Mouse (Mus musculus): ENCODE measurements around the gene Trio. TPM values are rescaled to one million over a fixed set of nuclear protein-coding genes. Genes with fewer than 3 reads are reported as not detected.

The Trio gene
- polyA plus RNA-seq, 1 experiment from 2014 or later, result 16.2 TPM

GRCm38 (mm10) chr15:27991066-27991701 lies 34.5 kb downstream of the Trio start:
- no peak overlapping the region for H3K27ac ChIP-seq
- ATAC-seq (replicated peaks; ENCODE audit: insufficient number of reproducible peaks, insufficient read depth, low FRiP score, low read depth), result no peak
- 65% methylated on average over 17 of the region's 17 CpGs for WGBS
- no peak overlapping the region for H3K4me3 ChIP-seq
- no peaks in the 10 kb centered on the region for H3K36me3 ChIP-seq
- no peak overlapping the region for H3K4me2 ChIP-seq
- H3K27me3 ChIP-seq, result no peaks in the 10 kb centered on the region
- H3K9me3 ChIP-seq (replicated peaks), result no peaks in the 10 kb centered on the region
- H3K4me1 ChIP-seq (replicated peaks), result peaks cover 76% of the 10 kb centered on the region
- H3K9ac ChIP-seq, result no peak overlapping the region

DNA sequence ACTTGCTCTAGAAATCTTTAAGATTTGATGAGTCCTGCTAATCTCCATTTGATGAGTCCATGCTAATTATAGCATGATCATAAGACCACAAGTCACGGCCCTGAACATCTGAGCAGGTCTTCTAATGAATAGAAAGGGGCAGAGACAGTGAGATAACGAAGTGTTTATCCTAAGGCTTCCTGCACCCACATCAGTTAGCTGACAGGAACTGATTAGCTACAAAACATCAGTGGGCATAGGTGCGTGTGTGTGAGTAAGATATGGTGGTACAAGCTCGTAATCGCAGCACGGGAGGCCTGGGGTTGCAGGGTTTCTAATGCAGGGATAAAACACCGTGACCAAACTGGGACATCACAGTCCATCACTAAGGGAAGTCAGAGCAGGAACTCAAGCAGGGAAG lies 37.7 kb downstream of the Trio start:
- 52% methylated on average over 7 of the region's 7 CpGs for WGBS
- Histone ChIP-seq H3K27ac (no peak overlapping the region), H3K9ac (no peak overlapping the region), H3K27me3 (no peaks in the 10 kb centered on the region), H3K4me1 (replicated peaks) (peaks cover 53% of the 10 kb centered on the region), H3K9me3 (replicated peaks) (no peaks in the 10 kb centered on the region), H3K4me2 (no peak overlapping the region), H3K36me3 (no peaks in the 10 kb centered on the region), H3K4me3 (no peak overlapping the region)
- ATAC-seq (replicated peaks; ENCODE audit: insufficient number of reproducible peaks, insufficient read depth, low FRiP score, low read depth), result no peak

- Histone ChIP-seq H3K9me3 (replicated peaks) (no peaks in the 10 kb centered on the region), H3K27ac (no peak overlapping the region), H3K4me3 (no peak overlapping the region), H3K27me3 (no peaks in the 10 kb centered on the region), H3K9ac (no peak overlapping the region), H3K4me1 (replicated peaks) (peaks cover 50% of the 10 kb centered on the region), H3K36me3 (no peaks in the 10 kb centered on the region), H3K4me2 (no peak overlapping the region)
- no peak for ATAC-seq (replicated peaks; ENCODE audit: insufficient number of reproducible peaks, insufficient read depth, low FRiP score, low read depth)
- WGBS, result 80% methylated on average over 2 of the region's 2 CpGs
Observed at GRCm38 (mm10) chr15:27984881-27985280, 40.8 kb downstream of the Trio start.

- no peak overlapping the region for H3K4me3 ChIP-seq
- H3K36me3 ChIP-seq, result no peaks in the 10 kb centered on the region
- ATAC-seq (replicated peaks; ENCODE audit: insufficient number of reproducible peaks, insufficient read depth, low FRiP score, low read depth), result 0 out of 2 replicates have a peak, but pooled peaks have one; percentile 39
- no peak overlapping the region for H3K4me2 ChIP-seq
- no peaks in the 10 kb centered on the region for H3K27me3 ChIP-seq
- no peaks in the 10 kb centered on the region for H3K9me3 ChIP-seq (replicated peaks)
- H3K4me1 ChIP-seq (replicated peaks), result peaks cover 31% of the 10 kb centered on the region
- H3K27ac ChIP-seq, result no peak overlapping the region
- WGBS, result 60% methylated on average over 13 of the region's 13 CpGs
- no peak overlapping the region for H3K9ac ChIP-seq
Observed at GRCm38 (mm10) chr15:27981764-27982500, 43.7 kb downstream of the Trio start.

- peaks cover 34% of the 10 kb centered on the region for H3K4me1 ChIP-seq (replicated peaks)
- no peaks in the 10 kb centered on the region for H3K27me3 ChIP-seq
- H3K4me2 ChIP-seq, result no peak overlapping the region
- no peak overlapping the region for H3K9ac ChIP-seq
- no peak overlapping the region for H3K4me3 ChIP-seq
- H3K9me3 ChIP-seq (replicated peaks), result no peaks in the 10 kb centered on the region
- ATAC-seq (replicated peaks; ENCODE audit: insufficient number of reproducible peaks, insufficient read depth, low FRiP score, low read depth), result no peak
- no peak overlapping the region for H3K27ac ChIP-seq
- no peaks in the 10 kb centered on the region for H3K36me3 ChIP-seq
- WGBS, result 56% methylated on average over 3 of the region's 3 CpGs
Observed at GRCm38 (mm10) chr15:27981258-27981657, 44.4 kb downstream of the Trio start.

- Histone ChIP-seq H3K4me1 (replicated peaks) (peaks cover 34% of the 10 kb centered on the region), H3K27me3 (no peaks in the 10 kb centered on the region), H3K27ac (no peak overlapping the region), H3K36me3 (no peaks in the 10 kb centered on the region), H3K4me2 (no peak overlapping the region), H3K4me3 (no peak overlapping the region), H3K9me3 (replicated peaks) (no peaks in the 10 kb centered on the region), H3K9ac (no peak overlapping the region)
- WGBS, result 83% methylated on average over 13 of the region's 13 CpGs
- no peak for ATAC-seq (replicated peaks; ENCODE audit: insufficient number of reproducible peaks, insufficient read depth, low FRiP score, low read depth)
Observed at GRCm38 (mm10) chr15:27980436-27980835, 45.2 kb downstream of the Trio start.

- no peak overlapping the region for H3K4me3 ChIP-seq
- no peak overlapping the region for H3K27ac ChIP-seq
- 35% methylated on average over 4 of the region's 4 CpGs for WGBS
- no peaks in the 10 kb centered on the region for H3K27me3 ChIP-seq
- H3K4me2 ChIP-seq, result no peak overlapping the region
- H3K9me3 ChIP-seq (replicated peaks), result no peaks in the 10 kb centered on the region
- ATAC-seq (replicated peaks; ENCODE audit: insufficient number of reproducible peaks, insufficient read depth, low FRiP score, low read depth), result no peak
- peaks cover 25% of the 10 kb centered on the region for H3K4me1 ChIP-seq (replicated peaks)
- no peak overlapping the region for H3K9ac ChIP-seq
- H3K36me3 ChIP-seq, result no peaks in the 10 kb centered on the region
Observed at GRCm38 (mm10) chr15:27976950-27977349, 48.7 kb downstream of the Trio start.

GRCm38 (mm10) chr15:27976366-27976765 lies 49.3 kb downstream of the Trio start:
- no peak for ATAC-seq (replicated peaks; ENCODE audit: insufficient number of reproducible peaks, insufficient read depth, low FRiP score, low read depth)
- no peaks in the 10 kb centered on the region for H3K9me3 ChIP-seq (replicated peaks)
- H3K4me2 ChIP-seq, result no peak overlapping the region
- H3K27me3 ChIP-seq, result no peaks in the 10 kb centered on the region
- no peak overlapping the region for H3K4me3 ChIP-seq
- H3K9ac ChIP-seq, result no peak overlapping the region
- H3K4me1 ChIP-seq (replicated peaks), result peaks cover 19% of the 10 kb centered on the region
- no peak overlapping the region for H3K27ac ChIP-seq
- no peaks in the 10 kb centered on the region for H3K36me3 ChIP-seq

GRCm38 (mm10) chr15:27974637-27975036 lies 51.0 kb downstream of the Trio start:
- no peak overlapping the region for H3K4me3 ChIP-seq
- WGBS, result 83% methylated on average over 8 of the region's 8 CpGs
- peaks cover 10% of the 10 kb centered on the region for H3K4me1 ChIP-seq (replicated peaks)
- H3K4me2 ChIP-seq, result no peak overlapping the region
- H3K9ac ChIP-seq, result no peak overlapping the region
- H3K9me3 ChIP-seq (replicated peaks), result no peaks in the 10 kb centered on the region
- no peak for ATAC-seq (replicated peaks; ENCODE audit: insufficient number of reproducible peaks, insufficient read depth, low FRiP score, low read depth)
- no peaks in the 10 kb centered on the region for H3K27me3 ChIP-seq
- no peaks in the 10 kb centered on the region for H3K36me3 ChIP-seq
- no peak overlapping the region for H3K27ac ChIP-seq

GRCm38 (mm10) chr15:27968183-27968582 lies 57.5 kb downstream of the Trio start:
- no peaks in the 10 kb centered on the region for H3K36me3 ChIP-seq
- no peaks in the 10 kb centered on the region for H3K9me3 ChIP-seq (replicated peaks)
- peaks cover 30% of the 10 kb centered on the region for H3K4me1 ChIP-seq (replicated peaks)
- no peak for ATAC-seq (replicated peaks; ENCODE audit: insufficient number of reproducible peaks, insufficient read depth, low FRiP score, low read depth)
- H3K4me3 ChIP-seq, result no peak overlapping the region
- no peak overlapping the region for H3K4me2 ChIP-seq
- 77% methylated on average over 8 of the region's 8 CpGs for WGBS
- H3K9ac ChIP-seq, result no peak overlapping the region
- H3K27me3 ChIP-seq, result no peaks in the 10 kb centered on the region
- no peak overlapping the region for H3K27ac ChIP-seq

- H3K4me1 ChIP-seq (replicated peaks), result peaks cover 32% of the 10 kb centered on the region
- no peaks in the 10 kb centered on the region for H3K9me3 ChIP-seq (replicated peaks)
- no peaks in the 10 kb centered on the region for H3K27me3 ChIP-seq
- H3K4me3 ChIP-seq, result no peak overlapping the region
- ATAC-seq (replicated peaks; ENCODE audit: insufficient number of reproducible peaks, insufficient read depth, low FRiP score, low read depth), result no peak
- no peaks in the 10 kb centered on the region for H3K36me3 ChIP-seq
- no peak overlapping the region for H3K4me2 ChIP-seq
- WGBS, result 63% methylated on average over 14 of the region's 14 CpGs
- no peak overlapping the region for H3K9ac ChIP-seq
- H3K27ac ChIP-seq, result no peak overlapping the region
Observed at GRCm38 (mm10) chr15:27967128-27967876, 58.3 kb downstream of the Trio start.
